Mouse (Mus musculus): ENCODE data around the gene Fbxl21. TPM values are rescaled to one million over a fixed set of nuclear protein-coding genes. Genes with fewer than 3 reads are reported as not detected.

The Fbxl21 gene
- polyA plus RNA-seq, 1 experiment from 2014 or later, result 4.2 TPM

DNA sequence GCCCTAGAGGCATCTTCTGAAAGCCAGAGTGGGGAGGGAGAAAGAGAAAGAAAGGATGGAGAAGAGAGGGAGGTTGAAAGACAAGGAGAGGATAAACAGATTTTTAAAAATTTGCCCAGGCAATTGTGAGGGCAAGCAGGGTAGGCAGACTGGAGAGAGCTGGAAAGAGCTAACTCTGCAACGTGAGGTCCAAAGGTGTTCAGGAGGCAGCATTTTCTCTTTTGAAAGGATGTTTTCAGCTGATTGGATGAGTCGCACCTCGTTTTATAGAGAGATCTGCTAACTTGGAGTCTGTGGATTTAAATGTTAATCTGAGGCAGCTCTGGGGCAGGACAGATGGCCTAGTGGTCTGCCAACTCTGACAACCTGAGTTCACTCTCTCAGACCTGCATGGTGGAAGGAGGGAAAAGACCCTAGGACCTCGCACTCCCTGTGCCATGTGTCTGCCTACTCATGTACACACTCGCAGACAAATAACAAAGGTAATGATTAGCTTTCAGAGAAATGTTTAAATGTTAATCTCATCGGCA lies 37.6 kb downstream of the Fbxl21 start:
- no peaks in the 10 kb centered on the region for H3K4me1 ChIP-seq (replicated peaks)
- WGBS, result 81% methylated on average over 6 of the region's 6 CpGs
- ATAC-seq (ENCODE audit: low read depth), result no peak

DNA sequence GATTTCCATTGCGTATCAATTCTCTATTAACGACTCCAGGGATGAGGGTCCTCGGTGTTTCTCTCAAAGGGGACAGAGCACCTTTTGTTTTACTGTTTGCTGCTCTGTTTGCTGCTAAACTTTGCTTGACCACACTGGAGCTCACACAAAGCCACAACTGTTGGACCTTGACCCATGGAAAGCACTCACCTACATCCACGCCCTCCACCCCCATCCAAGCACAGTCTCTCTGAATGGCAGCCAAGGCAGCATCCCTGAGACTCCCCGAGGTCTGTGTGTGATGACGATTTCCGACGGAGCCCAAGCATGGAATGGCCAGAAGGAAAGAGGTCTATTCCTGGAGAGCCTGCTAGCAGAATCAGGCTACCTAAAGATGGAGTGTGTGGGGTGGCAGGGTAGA lies 38.9 kb downstream of the Fbxl21 start:
- Histone ChIP-seq H3K4me1 (replicated peaks) (peaks cover under 1% of the 10 kb centered on the region; the same call in 1 of the 2 replicates), H3K9me3 (no peaks in the 10 kb centered on the region), H3K27ac (replicated peaks) (no peak overlapping the region), H3K9ac (no peak overlapping the region), H3K4me2 (no peak overlapping the region), H3K36me3 (no peaks in the 10 kb centered on the region), H3K4me3 (no peak overlapping the region), H3K27me3 (no peaks in the 10 kb centered on the region)
- no peak for ATAC-seq (ENCODE audit: low read depth)
- 80% methylated on average over 8 of the region's 8 CpGs for WGBS

More for the DNA sequence above, 37.6 kb downstream of the Fbxl21 start:
- Histone ChIP-seq H3K36me3 (no peaks in the 10 kb centered on the region), H3K27me3 (no peaks in the 10 kb centered on the region), H3K4me3 (no peak overlapping the region), H3K27ac (replicated peaks) (no peak overlapping the region), H3K9me3 (no peaks in the 10 kb centered on the region), H3K9ac (no peak overlapping the region), H3K4me2 (no peak overlapping the region)

DNA sequence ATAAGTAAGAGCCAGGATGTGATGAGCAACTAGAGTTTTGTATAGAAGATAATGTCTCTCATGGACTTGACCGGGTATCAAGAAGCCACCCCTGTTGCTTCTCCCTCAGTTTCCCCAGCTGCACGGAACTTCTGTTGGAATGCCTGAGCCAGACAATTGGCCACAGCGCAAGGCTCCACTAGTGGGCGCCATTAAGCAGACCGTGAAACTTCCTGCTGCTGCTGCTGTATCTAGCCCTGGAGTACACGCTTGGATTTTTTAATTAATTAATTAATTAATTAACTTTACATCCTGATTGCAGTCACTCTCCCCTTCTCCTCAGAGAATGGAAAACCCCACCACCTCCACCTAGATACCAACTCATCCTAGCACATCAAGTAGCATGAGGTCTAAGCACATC lies 40.8 kb downstream of the Fbxl21 start:
- no peaks in the 10 kb centered on the region for H3K27me3 ChIP-seq
- H3K9me3 ChIP-seq, result no peaks in the 10 kb centered on the region
- H3K36me3 ChIP-seq, result no peaks in the 10 kb centered on the region
- H3K4me2 ChIP-seq, result no peak overlapping the region
- no peak for ATAC-seq (ENCODE audit: low read depth)
- peaks cover 6% of the 10 kb centered on the region for H3K4me1 ChIP-seq (replicated peaks)
- 35% methylated on average over 6 of the region's 6 CpGs for WGBS
- no peak overlapping the region for H3K9ac ChIP-seq
- H3K4me3 ChIP-seq, result no peak overlapping the region
- no peak overlapping the region for H3K27ac ChIP-seq (replicated peaks)

DNA sequence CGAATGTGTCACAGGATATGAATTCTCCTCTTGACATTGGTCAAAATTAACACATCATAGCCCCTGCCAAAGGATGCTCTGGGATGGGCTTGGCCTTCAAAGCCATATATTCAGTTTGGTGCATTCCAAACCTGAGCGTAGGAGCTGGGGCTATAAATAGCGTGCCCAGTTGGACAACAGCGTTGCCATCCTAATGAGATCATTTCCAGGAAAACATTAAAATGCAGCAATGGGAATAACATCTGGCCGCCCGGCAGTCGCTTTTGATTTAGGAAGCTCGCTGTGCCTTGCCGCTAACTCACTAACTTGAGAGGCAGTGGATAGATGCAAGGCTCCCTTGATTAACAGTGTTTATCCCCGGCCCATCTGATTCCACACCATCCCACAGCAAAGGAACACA lies 44.1 kb downstream of the Fbxl21 start:
- Histone ChIP-seq H3K4me3 (no peak overlapping the region), H3K27ac (replicated peaks) (peak overlapping the region; percentile 29; the same call in 1 of the 2 replicates), H3K9ac (no peak overlapping the region), H3K36me3 (no peaks in the 10 kb centered on the region), H3K4me2 (no peak overlapping the region), H3K4me1 (replicated peaks) (peaks cover 6% of the 10 kb centered on the region), H3K9me3 (no peaks in the 10 kb centered on the region), H3K27me3 (no peaks in the 10 kb centered on the region)
- ATAC-seq (ENCODE audit: low read depth), result no peak
- WGBS, result 34% methylated on average over 10 of the region's 10 CpGs

DNA sequence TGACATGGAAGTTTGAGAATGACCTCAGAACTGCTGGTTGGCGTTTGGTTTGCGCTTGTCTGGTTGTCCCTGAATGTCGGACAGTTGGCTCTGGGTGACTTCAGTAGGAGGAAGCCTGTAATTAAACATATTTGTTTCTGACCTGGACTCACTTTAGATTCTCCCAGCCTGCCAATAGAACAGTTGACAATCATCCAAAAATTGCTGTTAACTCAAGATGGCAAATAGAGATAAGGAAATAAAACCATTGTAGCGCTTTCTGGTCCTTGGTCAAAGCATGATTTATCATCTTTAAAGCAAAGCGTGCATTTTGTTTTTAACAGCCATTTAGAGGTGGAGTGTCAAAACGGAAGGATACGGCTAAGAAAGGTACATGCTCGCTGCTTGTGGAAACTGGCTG lies 49.4 kb downstream of the Fbxl21 start:
- 87% methylated on average over 8 of the region's 8 CpGs for WGBS
- Histone ChIP-seq H3K9me3 (no peaks in the 10 kb centered on the region), H3K4me3 (no peak overlapping the region), H3K4me2 (no peak overlapping the region), H3K4me1 (replicated peaks) (peaks cover 11% of the 10 kb centered on the region), H3K9ac (no peak overlapping the region), H3K27ac (replicated peaks) (no peak overlapping the region), H3K27me3 (no peaks in the 10 kb centered on the region), H3K36me3 (no peaks in the 10 kb centered on the region)
- no peak for ATAC-seq (ENCODE audit: low read depth)

DNA sequence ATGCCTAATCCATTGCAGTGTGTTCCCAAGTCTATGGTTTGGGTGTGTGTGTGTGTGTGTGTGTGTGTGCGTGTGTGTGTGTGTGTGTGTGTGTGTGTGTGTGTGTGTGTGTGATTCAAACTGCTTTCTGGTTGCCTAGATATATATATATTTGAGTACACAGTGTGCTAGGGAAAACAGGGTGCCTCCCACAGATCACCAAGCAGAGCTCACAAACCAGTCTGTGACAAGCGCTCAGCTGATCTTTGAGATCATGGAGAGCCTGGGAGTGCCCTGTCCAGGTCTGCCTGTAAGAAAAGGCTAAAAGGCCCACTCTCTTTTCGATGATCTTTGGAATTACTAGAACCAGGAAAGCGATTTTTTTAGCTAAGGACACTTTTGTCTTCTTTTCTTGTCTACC lies 52.8 kb downstream of the Fbxl21 start:
- WGBS, result 82% methylated on average over 4 of the region's 4 CpGs
- H3K27ac ChIP-seq (replicated peaks), result no peak overlapping the region
- no peak for ATAC-seq (ENCODE audit: low read depth)
- H3K9ac ChIP-seq, result no peak overlapping the region
- no peaks in the 10 kb centered on the region for H3K27me3 ChIP-seq
- no peaks in the 10 kb centered on the region for H3K36me3 ChIP-seq
- no peak overlapping the region for H3K4me3 ChIP-seq
- 0 out of 2 replicates have a peak, but pooled peaks cover 11% of the 10 kb centered on the region for H3K4me1 ChIP-seq (replicated peaks)
- H3K4me2 ChIP-seq, result no peak overlapping the region
- H3K9me3 ChIP-seq, result no peaks in the 10 kb centered on the region

DNA sequence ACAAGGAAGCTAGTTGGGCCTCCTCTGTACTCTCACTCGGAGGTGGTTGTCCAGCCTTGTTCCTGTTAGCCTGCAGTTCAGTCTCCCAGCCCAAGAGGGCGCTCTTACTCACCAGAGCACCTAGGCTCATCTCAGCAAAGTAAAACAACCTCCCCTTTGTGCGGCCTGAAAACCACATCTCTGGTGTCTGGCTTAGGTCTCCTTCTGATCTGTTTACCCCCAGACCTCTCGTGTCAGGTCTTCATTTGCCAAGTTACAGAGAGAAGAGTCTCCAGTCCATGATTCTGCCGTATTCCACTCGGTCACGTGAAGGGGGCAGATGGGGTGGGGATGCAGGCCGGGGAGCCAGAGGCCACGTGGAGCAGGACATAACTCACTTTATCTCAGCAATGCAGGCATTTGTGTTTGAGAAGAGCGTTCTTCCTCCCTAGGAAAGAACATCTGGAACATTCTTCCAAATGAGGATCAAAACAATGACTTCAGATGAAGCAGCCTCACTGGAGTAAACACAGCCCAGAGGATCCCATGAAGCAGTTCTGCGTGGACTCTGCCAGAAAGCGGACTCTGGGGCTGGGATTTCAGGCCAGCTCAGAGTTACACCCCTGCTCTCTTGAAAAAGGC lies 53.5 kb downstream of the Fbxl21 start:
- ATAC-seq (ENCODE audit: low read depth), result no peak
- Histone ChIP-seq H3K27ac (replicated peaks) (0 out of 2 replicates have a peak overlapping the region, but pooled peaks have one; percentile 23), H3K4me1 (replicated peaks) (peaks cover 17% of the 10 kb centered on the region; the same call in 1 of the 2 replicates), H3K9me3 (no peaks in the 10 kb centered on the region), H3K27me3 (no peaks in the 10 kb centered on the region), H3K36me3 (no peaks in the 10 kb centered on the region), H3K4me2 (no peak overlapping the region), H3K4me3 (no peak overlapping the region), H3K9ac (no peak overlapping the region)
- WGBS, result 52% methylated on average over 12 of the region's 12 CpGs

DNA sequence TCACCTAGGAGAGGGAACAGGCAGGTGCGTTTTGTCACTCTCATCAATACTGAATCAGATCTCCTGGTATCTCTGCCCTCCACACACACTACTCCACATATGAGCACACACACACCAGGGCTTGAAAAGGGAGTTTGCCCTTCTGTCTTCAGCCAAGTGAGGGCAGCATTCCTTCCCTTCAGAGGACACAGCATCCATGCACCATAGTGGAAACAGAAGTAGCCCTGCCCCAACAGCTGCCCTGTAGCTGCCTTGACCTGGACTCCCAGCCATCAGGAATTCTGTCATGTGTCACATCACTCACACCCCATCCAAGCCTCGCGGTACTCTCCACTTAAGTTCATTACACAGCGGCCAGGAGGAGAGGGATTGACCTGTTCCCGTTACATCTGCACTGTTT lies 55.8 kb downstream of the Fbxl21 start:
- no peak for ATAC-seq (ENCODE audit: low read depth)
- Histone ChIP-seq H3K9me3 (no peaks in the 10 kb centered on the region), H3K36me3 (no peaks in the 10 kb centered on the region), H3K4me2 (no peak overlapping the region), H3K4me3 (no peak overlapping the region), H3K9ac (no peak overlapping the region), H3K27ac (replicated peaks) (no peak overlapping the region), H3K4me1 (replicated peaks) (peaks cover 38% of the 10 kb centered on the region), H3K27me3 (no peaks in the 10 kb centered on the region)
- 83% methylated on average over 5 of the region's 5 CpGs for WGBS

DNA sequence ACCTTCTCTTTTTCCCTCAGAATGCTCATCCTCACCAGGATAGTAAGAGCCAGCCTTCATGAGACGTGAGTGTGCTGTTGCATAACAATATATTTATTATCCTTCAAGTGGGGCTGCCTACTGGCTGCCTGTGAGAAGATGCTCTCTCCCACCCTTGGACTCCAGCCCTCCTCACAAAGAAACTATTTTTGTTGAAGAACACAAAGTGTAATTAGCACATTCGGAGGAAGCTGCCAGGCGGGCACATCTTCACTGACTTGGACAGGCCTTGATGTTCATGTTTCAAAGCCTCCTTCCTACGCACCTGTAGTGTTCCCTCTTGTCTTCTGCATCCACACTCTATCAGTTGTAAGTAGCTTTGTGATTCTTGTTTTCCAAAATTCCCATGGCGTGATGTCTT lies 58.2 kb downstream of the Fbxl21 start:
- Histone ChIP-seq H3K4me1 (replicated peaks) (peaks cover 42% of the 10 kb centered on the region), H3K9ac (no peak overlapping the region), H3K27ac (replicated peaks) (no peak overlapping the region), H3K9me3 (no peaks in the 10 kb centered on the region), H3K4me2 (no peak overlapping the region), H3K27me3 (no peaks in the 10 kb centered on the region), H3K4me3 (no peak overlapping the region), H3K36me3 (no peaks in the 10 kb centered on the region)
- WGBS, result 68% methylated on average over 5 of the region's 5 CpGs
- no peak for ATAC-seq (ENCODE audit: low read depth)

DNA sequence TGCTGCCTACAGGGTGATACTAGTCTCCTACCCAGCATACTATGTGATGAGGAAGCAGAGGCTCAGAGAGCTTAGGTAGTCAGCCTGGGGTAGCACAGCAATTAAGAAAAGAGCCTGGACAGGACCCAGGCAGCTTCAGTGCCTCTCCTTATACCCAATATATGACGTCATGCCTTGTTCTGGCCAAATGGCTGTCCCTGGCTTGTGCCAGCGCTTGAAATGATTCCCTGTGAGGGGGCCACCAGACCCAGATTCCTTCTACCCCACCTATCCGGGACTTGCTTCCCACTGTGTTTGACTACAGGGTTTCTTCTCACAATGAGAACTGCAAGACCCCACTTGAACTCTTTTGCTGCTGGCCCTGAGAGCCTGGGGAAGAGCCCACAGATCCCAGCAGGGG lies 59.2 kb downstream of the Fbxl21 start:
- peak overlapping the region; percentile 90 for H3K27ac ChIP-seq (replicated peaks)
- H3K4me2 ChIP-seq, result no peak overlapping the region
- WGBS, result 0% methylated on average over 3 of the region's 3 CpGs
- no peak overlapping the region for H3K4me3 ChIP-seq
- peaks cover 33% of the 10 kb centered on the region for H3K4me1 ChIP-seq (replicated peaks)
- no peaks in the 10 kb centered on the region for H3K9me3 ChIP-seq
- no peak overlapping the region for H3K9ac ChIP-seq
- no peaks in the 10 kb centered on the region for H3K36me3 ChIP-seq
- H3K27me3 ChIP-seq, result no peaks in the 10 kb centered on the region
- ATAC-seq (ENCODE audit: low read depth), result peak; percentile 73

DNA sequence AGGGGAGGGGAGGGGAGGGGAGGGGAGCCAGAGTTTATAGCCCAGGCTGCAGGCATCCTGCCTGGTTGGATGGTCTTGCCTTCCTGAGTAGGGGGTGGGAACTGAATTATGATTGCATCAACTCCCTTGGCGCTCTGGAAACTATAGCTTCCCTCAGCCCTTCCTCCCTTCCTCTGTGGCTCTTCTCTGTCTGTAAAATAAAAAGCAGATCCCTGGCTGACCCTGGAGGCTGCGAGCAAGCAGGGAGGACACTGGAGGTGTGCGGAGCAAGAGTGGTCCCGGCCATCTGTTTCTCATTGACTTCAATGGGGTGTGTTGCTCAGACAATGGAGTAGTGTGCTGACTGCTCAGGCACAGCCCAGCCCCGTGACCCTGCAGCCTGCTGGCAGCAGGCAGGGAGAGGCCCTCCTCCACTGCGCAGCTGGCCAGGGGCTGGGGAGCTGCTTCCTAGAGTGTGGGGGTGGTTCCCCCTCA lies 59.7 kb downstream of the Fbxl21 start:
- Histone ChIP-seq H3K4me1 (replicated peaks) (peaks cover 31% of the 10 kb centered on the region), H3K36me3 (no peaks in the 10 kb centered on the region), H3K27me3 (no peaks in the 10 kb centered on the region), H3K27ac (replicated peaks) (peak overlapping the region; percentile 90), H3K4me3 (no peak overlapping the region), H3K9me3 (no peaks in the 10 kb centered on the region), H3K4me2 (peak overlapping the region; percentile 43), H3K9ac (peak overlapping the region; percentile 57)
- peak; percentile 95 for ATAC-seq (ENCODE audit: low read depth)
- 0% methylated on average over 6 of the region's 6 CpGs for WGBS

DNA sequence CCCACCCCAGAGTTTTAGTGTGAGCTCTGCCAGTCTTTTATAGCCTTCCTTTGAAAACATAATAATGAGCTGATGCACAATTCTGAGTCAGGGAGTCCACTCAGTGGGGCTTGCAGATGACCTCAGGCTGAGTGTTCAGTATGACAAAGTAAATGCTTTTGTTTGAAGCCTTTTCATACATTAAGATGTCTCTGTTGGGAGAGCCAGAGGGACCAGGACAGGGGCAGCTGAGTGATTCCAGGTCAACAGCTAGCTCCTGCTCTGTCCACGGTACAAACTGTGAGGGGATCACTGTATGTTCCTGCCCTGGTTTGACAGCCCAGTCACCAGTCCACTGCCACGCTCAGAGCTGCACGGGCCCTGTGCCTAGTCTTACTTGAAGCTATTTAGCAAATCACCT lies 60.4 kb downstream of the Fbxl21 start:
- Histone ChIP-seq H3K4me2 (no peak overlapping the region), H3K9me3 (no peaks in the 10 kb centered on the region), H3K27me3 (no peaks in the 10 kb centered on the region), H3K9ac (no peak overlapping the region), H3K27ac (replicated peaks) (peak overlapping the region; percentile 90), H3K4me3 (no peak overlapping the region), H3K36me3 (no peaks in the 10 kb centered on the region), H3K4me1 (replicated peaks) (peaks cover 31% of the 10 kb centered on the region)
- WGBS, result 10% methylated on average over 3 of the region's 3 CpGs
- ATAC-seq (ENCODE audit: low read depth), result no peak

DNA sequence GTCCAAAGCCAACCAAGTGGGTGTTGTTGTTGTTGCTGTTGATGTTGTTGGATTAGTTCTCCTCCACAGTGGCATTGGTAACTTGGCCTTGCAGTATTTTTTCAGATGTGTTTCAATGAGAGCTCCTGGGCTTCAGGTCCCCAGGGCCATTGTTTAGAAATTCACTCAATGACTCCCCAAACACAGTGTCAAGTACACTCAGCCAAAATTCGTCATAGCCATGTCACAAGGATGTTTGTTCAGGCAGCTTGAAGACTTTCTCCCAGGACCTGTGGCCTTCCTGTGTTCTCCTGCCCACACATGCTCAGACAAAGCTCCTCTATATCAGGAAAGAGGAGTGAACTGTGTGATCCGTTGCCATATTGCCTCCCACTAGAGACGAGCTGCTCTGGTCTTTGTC lies 63.8 kb downstream of the Fbxl21 start:
- Histone ChIP-seq H3K36me3 (no peaks in the 10 kb centered on the region), H3K27ac (replicated peaks) (no peak overlapping the region), H3K9ac (no peak overlapping the region), H3K4me1 (replicated peaks) (peaks cover 22% of the 10 kb centered on the region), H3K4me3 (no peak overlapping the region), H3K4me2 (no peak overlapping the region), H3K27me3 (no peaks in the 10 kb centered on the region), H3K9me3 (no peaks in the 10 kb centered on the region)
- WGBS, result 81% methylated on average over 3 of the region's 3 CpGs
- no peak for ATAC-seq (ENCODE audit: low read depth)

Data from neural tube, embryonic 13.5 days (tissue).